17 mouse cellular contexts compared by ENCODE assay signal in genomic region chr8:90833628-90834320, GRCm38 (mm10). TPM values are rescaled to one million over a fixed set of nuclear protein-coding genes. Genes with fewer than 3 reads are reported as not detected.
DNase-seq lines count a peak whose midpoint lies in the region; TF ChIP-seq lines count a peak whose summit lies in the region.
"Had no signal": no experiment of that assay in that cellular context is flagged by ENCODE, and none has a peak within 500 bp of the region (broad histone marks: within the 10 kb centered on the region; RNA-seq: fewer than 3 reads in every experiment).

No protein-coding gene starts in this region.

- H3K4me3 ChIP-seq in ES-E14 (ENCODE audit: insufficient read depth in 1 of 2, low read depth in 1 of 2, low read length in 2 of 2, poor library complexity in 1 of 2, severe bottlenecking in 1 of 2) (no peak overlapping the region), macrophage (ENCODE audit: inconsistent target) (no peak overlapping the region)
- H3K4me3 ChIP-seq: heart, embryonic 15.5 days; lung, embryonic 15.5 days; midbrain, embryonic 12.5 days; neural tube, embryonic 12.5 days had no signal

- peaks cover 4% of the 10 kb centered on the region; the same call in 1 of the 2 replicates for H3K36me3 ChIP-seq in ES-E14 (ENCODE audit: control insufficient read depth, insufficient read depth, low read length, poor library complexity, severe bottlenecking)
- H3K36me3 ChIP-seq in macrophage (ENCODE audit: inconsistent target) = no peaks in the 10 kb centered on the region
- H3K36me3 ChIP-seq: heart, embryonic 15.5 days; lung, embryonic 15.5 days; midbrain, embryonic 12.5 days; neural tube, embryonic 12.5 days had no signal

- no peaks in the 10 kb centered on the region for H3K9me3 ChIP-seq in ES-E14 (ENCODE audit: control insufficient read depth, insufficient read depth, low read depth, low read length)
- H3K9me3 ChIP-seq: heart, embryonic 15.5 days; lung, embryonic 15.5 days; midbrain, embryonic 12.5 days; neural tube, embryonic 12.5 days had no signal

- peaks cover 3 to 12% of the 10 kb centered on the region in 2 experiments; a peak in 2 of 4 replicates for H3K4me1 ChIP-seq in ES-E14 (ENCODE audit: control insufficient read depth in 2 of 2, insufficient read depth in 2 of 2, low read length in 2 of 2, poor library complexity in 1 of 2)

- WGBS in macrophage (ENCODE audit: missing documents) = 47% methylated on average over 6 of the region's 6 CpGs

- in situ Hi-C loops in ES-E14 (cut with MboI; ENCODE audit: low sequenced_read_pairs in 2 of 2, unreplicated experiment in 2 of 2) = no loop called here

- intact Hi-C loops in left cerebral cortex, postnatal 36 days (cut with DNase I) = no loop called here

- H3K9ac ChIP-seq in ES-E14 (ENCODE audit: insufficient read depth, low read depth, low read length, poor library complexity, severe bottlenecking) = peak overlapping the region; percentile 20; the same call in 1 of the 2 replicates
- H3K9ac ChIP-seq: forebrain, postnatal 0 days; heart, embryonic 15.5 days; lung, embryonic 15.5 days; midbrain, embryonic 12.5 days; neural tube, embryonic 12.5 days had no signal

- H3K27ac ChIP-seq in ES-E14 (ENCODE audit: insufficient read depth, low read depth, low read length, poor library complexity, severe bottlenecking) (peak overlapping the region; percentile 51), macrophage (peak overlapping the region; percentile 51; the same call in 1 of the 2 replicates)
- H3K27ac ChIP-seq: heart, embryonic 15.5 days; lung, embryonic 15.5 days; midbrain, embryonic 12.5 days; neural tube, embryonic 12.5 days had no signal

- peak; percentile 97 for DNase-seq in heart, adult 11 months
- no peak for DNase-seq in heart, postnatal 4 days
- DNase-seq in 3T3-L1 (ENCODE audit: low read depth, low spot score) (peak; percentile 27), ES-E14 (ENCODE audit: low read depth, low spot score) (no peak)
- no peak for DNase-seq in left cerebral cortex, postnatal 36 days (ENCODE audit: low spot score in 2 of 2)
- no peak for DNase-seq in lung, postnatal 4 days
- DNase-seq: cerebellum, postnatal 25 days; forebrain, postnatal 0 days had no signal

- H3K79me2 ChIP-seq in macrophage (ENCODE audit: inconsistent target) = peaks cover 46% of the 10 kb centered on the region; the same call in 1 of the 2 replicates

TF ChIP-seq in ES-E14, 5 proteins besides CTCF, POLR2A, EP300 and RAD21:
- no peak for TF ChIP-seq ZNF384 (IDR thresholded peaks at IDR 0.05; ENCODE audit: low read depth, low read length)
- TF ChIP-seq ZC3H11A (IDR thresholded peaks at IDR 0.05; ENCODE audit: borderline replicate concordance, low read depth, low read length) = no peak
- no peak for TF ChIP-seq HCFC1 (IDR thresholded peaks at IDR 0.05; ENCODE audit: borderline replicate concordance, insufficient read depth, low read length)
- TF ChIP-seq MAFK (IDR thresholded peaks at IDR 0.05; ENCODE audit: insufficient read depth, low read depth, low read length) = no peak
- no peak for TF ChIP-seq CHD2 (IDR thresholded peaks at IDR 0.05; ENCODE audit: low read depth, low read length)
TF ChIP-seq in ES-E14: peak in this region for 0.

RNA-seq across cellular contexts. Expression of gene Chd9, which starts 5.6 kb away (rescaled TPM):
- 10 to 100 TPM; 40.7 to 43.4 TPM for total RNA-seq in heart, postnatal 4 days (2021)
- 32.4 and 41.6 TPM in 2 replicates for total RNA-seq in ES-E14 (2012; rRNA removed)
- 100 to 1,000 TPM; 166 to 430 (median 279) TPM for total RNA-seq in macrophage (2018; cell fraction: chromatin; rRNA removed)
- total RNA-seq in macrophage (2018; cell fraction: cytosol; rRNA removed) = 100 to 1,000 TPM in 13 of 26 experiments, 10 to 100 TPM in 13; 78.0 to 147 (median 104) TPM
- 100 to 1,000 TPM; 112 to 337 (median 214) TPM for total RNA-seq in macrophage (2018; cell fraction: nucleus; rRNA removed)
- 91.6 to 141 TPM (median 130 TPM) in 3 replicates for polyA plus RNA-seq in macrophage (2018)
- total RNA-seq in left cerebral cortex, postnatal 36 days (2021) = 100 to 1,000 TPM; 183 to 217 TPM

RNA-seq across cellular contexts. Expression of gene Gm19935, which starts 16.6 kb away (rescaled TPM):
- total RNA-seq in heart, postnatal 4 days (2021) = not detected
- total RNA-seq in ES-E14 (2012; rRNA removed) = 0.32 and 0.49 TPM in 2 replicates
- not detected for total RNA-seq in macrophage (2018; cell fraction: chromatin; rRNA removed)
- total RNA-seq in macrophage (2018; cell fraction: cytosol; rRNA removed) = under 1 TPM in 1 of 26 experiments, not detected in 25; 0.19 TPM
- not detected for total RNA-seq in macrophage (2018; cell fraction: nucleus; rRNA removed)
- not detected in 3 replicates for polyA plus RNA-seq in macrophage (2018)
- total RNA-seq in left cerebral cortex, postnatal 36 days (2021) = 1 to 10 TPM; 1.4 TPM
- total RNA-seq: adrenal gland, adult 2 months had no signal
- polyA plus RNA-seq: adrenal gland, adult 2 months; CD4-positive, CD25-positive, alpha-beta regulatory T cell, adult 4 months; heart, embryonic 15.5 days; inflammation-experienced regulatory T-cells, adult 6 months; limb, embryonic 14.5 days; midbrain, embryonic 12.5 days had no signal

Comparison
In these comparisons a context has a peak if more than half of its experiments do, and no peak if none do; other contexts are left out.
1. DNase-seq: peak in heart, adult 11 months (single experiment) and 3T3-L1 (single experiment); none in heart, postnatal 4 days (single experiment), ES-E14 (single experiment), left cerebral cortex, postnatal 36 days (0 of 2) and lung, postnatal 4 days (0 of 2).